Mouse (Mus musculus) bone marrow, adult 2 months (tissue): ENCODE results near the gene Iqcd.

Experiments used
- CTCF ChIP-seq: fragments of 200-500 bp; IDR thresholded peaks from 2 replicates; pipeline ENCODE4 v1.5.1; 2011; ENCODE audit warnings: low read length, control low read depth; ENCODE audit not compliant: control insufficient read depth, insufficient read depth
- POLR2A ChIP-seq: fragments of 200-500 bp; IDR thresholded peaks from 2 replicates; pipeline ENCODE4 v1.6.1; 2011; ENCODE audit warnings: low read depth, mild to moderate bottlenecking, control low read depth, low read length, borderline replicate concordance; ENCODE audit not compliant: control insufficient read depth

GRCm38 (mm10) chr5:120609246-120609775, 20.5 kb downstream of the Iqcd start:
- TF ChIP-seq POLR2A (no peak; the same call in 1 of the 2 replicates), CTCF (no peak)
